Mouse (Mus musculus) CD4-positive, CD25-positive, alpha-beta regulatory T cell, adult 4 months (primary cell): ENCODE data around the gene Hoxa11. TPM values are rescaled to one million over a fixed set of nuclear protein-coding genes. Genes with fewer than 3 reads are reported as not detected.

ENCODE experiments used
- ATAC-seq: one replicate; pipeline ENCODE4 v1.8.0; 2017
- polyA plus RNA-seq, 2 experiments: library from polyadenylated mRNA; unstranded; fragments of 100-300 nt; shearing (Covaris generic); gene quantifications; one replicate each; pipeline ENCODE4 v1.2.1; 2017

Gene Hoxa11
- polyA plus RNA-seq, 2 experiments from 2014 or later, result not detected

DNA sequence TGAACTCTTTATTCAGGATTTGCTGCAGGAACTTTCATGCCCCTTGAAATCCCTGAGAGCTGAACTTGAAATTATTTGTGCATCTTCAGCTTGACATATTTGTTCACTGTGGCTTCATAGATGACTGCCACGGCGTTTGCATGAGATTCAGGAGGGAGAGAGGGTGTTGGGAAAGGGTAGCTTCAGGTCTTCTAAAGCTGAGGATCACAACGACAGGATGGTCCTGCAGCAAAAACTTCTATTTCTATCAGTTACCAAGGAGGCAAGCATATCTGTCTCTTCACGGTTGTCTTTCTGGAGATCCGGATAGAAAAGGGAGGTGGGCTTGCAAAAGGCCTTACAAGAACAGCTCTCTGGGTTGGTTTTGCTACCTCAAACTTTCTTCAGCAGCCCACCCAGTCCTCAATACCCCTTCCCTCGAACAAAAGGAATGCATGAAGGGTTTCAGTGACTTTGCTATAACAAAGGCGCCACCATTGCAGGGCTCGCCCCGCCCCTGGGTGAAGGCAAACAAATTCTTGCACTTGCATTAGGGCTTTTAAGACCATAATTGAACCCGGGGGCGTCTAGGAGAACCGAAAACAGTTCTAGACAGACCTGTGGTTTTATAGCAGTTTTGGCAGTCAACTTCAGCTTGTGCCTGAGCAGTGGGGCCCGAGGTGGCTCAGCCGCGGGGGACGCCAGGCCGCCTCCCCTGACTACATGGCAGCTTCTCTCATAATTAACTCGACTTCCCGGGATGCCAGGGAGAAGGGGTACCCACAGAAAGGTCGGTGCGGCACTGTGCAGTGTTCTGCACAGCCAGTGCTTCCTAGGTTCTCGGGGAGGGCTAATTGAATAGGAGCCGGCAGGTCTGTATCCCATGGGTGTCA, 2.4 kb upstream of the Hoxa11 start:
- ATAC-seq, result no peak

GRCm38 (mm10) chr6:52246916-52247315, 1.3 kb upstream of the Hoxa11 start:
- ATAC-seq, result no peak

GRCm38 (mm10) chr6:52246403-52246803, 793 bp upstream of the Hoxa11 start:
- ATAC-seq, result peak; percentile 48

DNA sequence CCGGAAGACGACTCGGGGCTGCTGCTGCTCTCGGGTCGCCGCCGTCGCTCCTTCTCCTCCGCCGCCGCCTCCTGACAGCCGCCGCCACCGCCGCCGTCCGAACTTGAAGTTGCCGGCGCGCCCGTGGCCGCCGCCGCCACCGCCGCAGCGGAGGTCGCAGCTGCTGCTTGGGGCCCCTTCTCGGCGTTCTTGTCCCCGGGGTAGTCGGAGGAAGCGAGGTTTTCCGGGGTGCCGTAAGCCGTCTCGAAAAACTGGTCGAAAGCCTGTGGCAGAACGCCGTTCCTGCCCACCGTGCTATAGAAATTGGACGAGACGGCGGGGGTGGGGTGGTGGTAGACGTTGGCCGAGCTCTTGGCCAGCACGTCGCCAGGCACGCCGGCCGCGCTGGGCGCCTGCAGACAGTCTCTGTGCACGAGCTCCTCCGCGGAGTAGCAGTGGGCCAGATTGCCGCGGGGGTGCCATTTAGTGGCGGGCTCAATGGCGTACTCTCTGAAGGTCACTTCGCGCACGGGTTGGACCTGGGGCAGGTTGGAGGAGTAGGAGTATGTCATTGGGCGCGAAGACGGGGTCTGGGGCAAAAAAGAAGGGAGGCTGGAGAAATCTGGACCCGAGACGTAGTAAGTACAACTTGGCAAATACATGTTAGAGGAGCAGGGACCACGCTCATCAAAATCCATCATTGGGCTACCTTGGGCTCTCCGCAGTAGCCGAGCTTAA, 412 bp downstream of the Hoxa11 start:
- ATAC-seq, result no peak

- ATAC-seq, result no peak
These were observed 1.1 kb downstream of the Hoxa11 start for GRCm38 (mm10) chr6:52244471-52245039.

- ATAC-seq, result no peak
These were observed 1.9 kb downstream of the Hoxa11 start for GRCm38 (mm10) chr6:52243681-52244121.

GRCm38 (mm10) chr6:52242801-52243332, 2.7 kb downstream of the Hoxa11 start:
- no peak for ATAC-seq

DNA sequence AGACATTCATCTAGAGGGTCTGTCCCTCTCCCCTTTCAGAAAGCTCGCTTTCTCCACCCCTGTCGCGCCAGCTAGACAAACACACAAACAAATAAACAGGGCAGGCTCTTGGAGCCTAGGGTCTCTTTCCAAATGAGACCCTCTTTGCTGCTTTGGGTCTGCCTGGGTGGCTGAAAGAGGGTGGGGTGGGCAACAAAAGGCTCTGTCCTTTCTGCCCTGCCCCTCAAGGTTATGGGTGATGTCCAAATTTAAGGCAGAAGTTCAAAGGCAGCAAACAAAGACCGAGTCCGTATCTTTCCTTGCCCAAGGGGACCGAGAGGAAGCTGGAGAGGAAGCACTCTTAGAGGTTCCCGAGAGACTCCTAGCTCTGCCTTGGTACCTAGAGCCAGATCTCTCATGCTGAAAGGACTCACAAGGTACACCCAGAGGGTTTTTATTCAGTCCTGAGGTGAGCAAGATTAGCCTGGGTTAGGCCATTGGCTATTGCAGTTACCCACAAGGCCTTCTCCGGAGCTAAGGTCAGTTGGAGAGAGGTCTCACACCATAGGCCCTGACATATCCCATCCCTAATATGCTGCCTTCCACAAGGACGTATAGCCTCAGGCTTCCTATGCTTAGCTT, 4.5 kb downstream of the Hoxa11 start:
- ATAC-seq, result no peak

DNA sequence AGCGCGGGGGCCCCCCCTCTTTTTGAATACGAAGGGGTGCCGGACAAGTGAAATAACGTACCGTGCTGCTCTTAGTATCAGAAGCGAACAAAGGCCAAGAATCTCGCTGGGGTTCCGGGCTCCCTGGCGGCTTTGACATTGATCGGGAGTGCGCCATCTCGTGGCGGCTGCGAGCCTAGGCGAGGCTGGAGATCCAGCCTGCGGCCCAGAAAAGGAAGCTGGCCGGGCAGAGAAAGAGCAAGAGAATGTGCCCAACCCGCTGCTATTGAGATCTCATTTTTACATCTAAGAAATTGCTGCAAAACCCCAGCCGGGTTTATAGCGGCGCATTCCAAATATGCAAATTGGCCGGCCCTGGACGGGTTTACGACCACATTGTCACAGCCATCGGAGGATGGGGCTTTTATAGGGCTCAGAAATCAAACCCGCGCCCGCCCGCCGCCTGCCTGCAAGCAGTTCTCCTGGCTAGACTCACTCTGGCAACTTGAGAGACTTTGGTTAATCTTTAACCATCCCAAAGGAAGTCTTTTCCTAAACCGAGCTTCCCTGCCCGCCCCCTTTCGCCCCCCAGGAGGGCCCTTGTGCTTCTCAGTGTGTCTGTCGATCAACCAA, 5.1 kb downstream of the Hoxa11 start, which contains the start of gene Hoxa10:
Gene Hoxa10, minus strand, starts transcription at position 466 of the 612 bp plus-strand sequence.
- ATAC-seq, result peak; percentile 78

GRCm38 (mm10) chr6:52239625-52240388, 5.8 kb downstream of the Hoxa11 start:
- ATAC-seq, result no peak

- ATAC-seq, result no peak
These were observed 6.6 kb downstream of the Hoxa11 start for GRCm38 (mm10) chr6:52238976-52239375.

DNA sequence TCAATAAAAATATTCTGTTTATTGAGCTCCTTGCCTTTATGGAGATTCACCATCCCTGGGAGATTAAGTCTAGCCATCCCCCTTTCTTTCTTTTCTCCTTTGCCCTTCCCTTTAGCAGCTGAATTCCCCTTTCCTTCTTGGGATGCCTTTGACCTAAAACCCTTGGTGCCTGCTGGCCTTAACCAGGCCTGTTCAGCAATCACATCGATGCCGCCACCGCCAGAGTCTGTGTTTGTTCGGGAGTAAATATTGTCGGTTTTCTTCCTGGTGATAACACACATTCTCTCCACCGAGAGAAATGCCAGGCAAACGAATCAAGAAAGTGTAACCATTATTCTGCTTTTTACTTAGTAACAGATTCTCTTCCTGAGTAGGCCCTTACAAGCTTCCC, 7.5 kb downstream of the Hoxa11 start:
- ATAC-seq, result no peak

DNA sequence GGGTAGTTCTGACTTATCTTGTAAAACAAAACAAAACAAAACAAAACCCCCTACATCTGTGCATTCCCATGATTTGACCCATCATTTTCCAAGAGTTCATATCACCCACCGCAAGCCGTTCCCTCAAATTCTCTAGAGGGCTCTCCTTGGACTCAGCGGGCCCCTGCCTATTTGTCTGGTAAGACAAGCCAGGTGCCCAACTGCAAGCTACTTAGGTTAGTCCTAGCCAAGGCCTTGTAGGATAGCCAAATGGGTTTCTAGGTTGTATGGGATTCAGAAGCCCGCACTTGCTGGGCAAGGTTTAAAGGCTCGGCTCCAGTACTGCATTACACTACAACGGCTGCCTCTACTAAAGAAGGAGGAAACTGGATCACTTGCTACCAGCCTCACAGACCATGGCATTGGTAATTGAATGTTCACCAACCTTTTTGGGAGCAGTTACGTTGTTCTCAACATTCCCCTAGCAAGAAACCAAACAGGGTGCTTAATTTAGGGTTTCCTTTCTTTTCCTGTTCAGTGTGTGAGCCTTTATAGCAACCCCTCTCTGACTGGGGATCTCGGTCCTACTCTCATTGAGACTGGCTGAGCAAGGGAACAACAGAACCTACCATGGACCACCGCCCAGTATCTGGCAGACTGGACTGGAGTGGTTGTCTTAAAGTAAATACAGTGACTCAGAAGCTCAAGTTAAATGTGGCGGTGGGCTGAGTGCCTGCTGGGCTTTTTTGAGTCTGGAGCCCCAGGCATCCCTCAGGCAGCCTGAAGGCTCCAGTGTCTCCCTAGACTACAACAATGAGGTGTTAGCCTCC, 8.1 kb downstream of the Hoxa11 start:
- ATAC-seq, result no peak

GRCm38 (mm10) chr6:52236806-52237205, 8.8 kb downstream of the Hoxa11 start:
- ATAC-seq, result no peak

DNA sequence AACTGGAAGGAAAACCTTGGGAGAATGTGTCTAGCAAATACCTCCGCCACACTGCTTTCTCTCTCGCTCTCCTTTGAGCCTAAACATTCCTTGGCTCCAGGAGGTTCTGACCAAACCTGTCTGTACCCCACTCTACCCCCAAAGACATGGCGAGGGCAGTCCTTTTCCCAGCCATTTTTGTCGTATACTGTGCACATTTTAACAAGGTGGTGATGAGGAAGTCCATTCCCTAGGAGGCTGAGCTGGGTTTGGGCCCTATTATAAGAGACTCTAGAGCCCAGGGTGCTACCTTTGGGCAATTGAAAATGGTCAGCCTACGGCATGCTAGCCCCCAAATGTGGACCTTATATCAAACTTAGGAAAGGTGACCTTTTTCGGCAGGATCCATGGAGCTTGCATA, 9.7 kb downstream of the Hoxa11 start:
- no peak for ATAC-seq

DNA sequence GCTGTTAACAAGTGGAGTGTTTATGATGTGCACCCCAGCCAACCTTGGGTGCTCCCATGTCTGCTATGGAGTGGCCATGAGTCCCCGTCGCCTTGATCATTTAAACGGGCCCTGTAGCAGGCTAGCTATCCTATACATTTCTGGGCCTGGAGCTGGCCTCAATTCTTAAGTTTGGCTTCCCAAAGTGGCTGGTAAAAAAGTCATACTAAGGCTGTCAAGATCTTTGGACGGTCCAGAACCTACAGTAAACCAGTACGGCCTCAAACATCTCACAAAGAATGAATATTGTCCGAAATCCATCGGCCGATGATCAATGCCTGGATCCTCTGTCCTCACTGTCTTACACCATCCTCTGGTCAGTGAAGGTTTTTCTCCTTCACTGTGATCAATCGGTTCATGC, 10.3 kb downstream of the Hoxa11 start:
- ATAC-seq, result no peak

GRCm38 (mm10) chr6:52234428-52235140, 11.0 kb downstream of the Hoxa11 start:
- ATAC-seq, result no peak

- ATAC-seq, result peak; percentile 33
These were observed 11.8 kb downstream of the Hoxa11 start for GRCm38 (mm10) chr6:52233546-52234427.
